Mouse (Mus musculus) liver, postnatal 0 days (tissue): ENCODE measurements around the gene Acy3.

ENCODE experiments used
- CTCF ChIP-seq: sonication (generic); IDR thresholded peaks from 2 replicates; pipeline ENCODE4 v1.5.1; 2016; ENCODE audit warnings: antibody characterized with exemption, low read depth
- EP300 ChIP-seq: IDR thresholded peaks from 2 replicates; pipeline ENCODE4 v1.6.1; 2016; ENCODE audit warnings: antibody characterized with exemption, low read depth, mild to moderate bottlenecking

DNA sequence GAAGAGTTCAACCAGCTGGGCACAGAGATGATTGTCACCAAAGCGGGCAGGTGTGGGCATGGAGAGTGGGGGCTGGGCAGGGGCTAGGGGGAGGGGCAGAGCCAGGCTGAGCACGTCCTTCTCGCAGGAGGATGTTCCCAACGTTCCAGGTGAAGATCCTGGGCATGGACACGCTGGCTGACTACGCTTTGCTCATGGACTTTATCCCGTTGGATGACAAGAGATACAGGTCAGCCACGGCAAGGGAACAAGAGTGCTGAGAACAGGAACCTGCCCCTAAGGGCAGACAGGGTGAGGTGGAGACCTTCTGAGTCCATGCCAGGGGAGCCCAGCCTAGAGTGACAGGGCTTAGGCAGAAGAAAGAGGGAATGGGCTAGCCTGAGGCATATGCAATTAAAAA lies 10.4 kb downstream of the Acy3 start:
- TF ChIP-seq CTCF, result no peak
- no peak for TF ChIP-seq EP300
